Mouse (Mus musculus) limb, embryonic 11.5 days (tissue): ENCODE measurements around the gene Clic3. TPM values are rescaled to one million over a fixed set of nuclear protein-coding genes. Genes with fewer than 3 reads are reported as not detected.

ENCODE experiments used
- ATAC-seq: fragments of 200-750 bp; cut with Nextera tagmentation; 2 replicates; pipeline ENCODE4 v1.8.0; 2017; ENCODE audit warnings: low read depth; ENCODE audit not compliant: insufficient number of reproducible peaks, low FRiP score, low TSS enrichment
- DNase-seq: peaks from one replicate; pipeline ENCODE4 v3.0.0-alpha.2; 2015; ENCODE audit warnings: low spot score
- H3K27ac ChIP-seq: fragments of 300-500 bp; sonication (generic); replicated peaks from 2 replicates; pipeline ENCODE4 v1.5.1; 2014; ENCODE audit warnings: low read depth, mild to moderate bottlenecking, low read length
- H3K27me3 ChIP-seq: fragments of 300-500 bp; sonication (generic); 2 replicates; pipeline ENCODE4 v1.6.1; 2014; ENCODE audit warnings: mild to moderate bottlenecking, low read length, mixed read lengths; ENCODE audit not compliant: control insufficient read depth, insufficient read depth
- H3K36me3 ChIP-seq: fragments of 300-500 bp; sonication (generic); 2 replicates; pipeline ENCODE4 v1.6.1; 2014; ENCODE audit warnings: mild to moderate bottlenecking, low read length, moderate library complexity, mixed read lengths; ENCODE audit not compliant: control insufficient read depth, insufficient read depth
- H3K4me1 ChIP-seq: fragments of 300-500 bp; sonication (generic); 2 replicates; pipeline ENCODE4 v1.6.1; 2014; ENCODE audit warnings: low read length, mixed read lengths; ENCODE audit not compliant: control insufficient read depth, insufficient read depth
- H3K4me2 ChIP-seq: fragments of 300-500 bp; sonication (generic); 2 replicates; pipeline ENCODE4 v1.6.1; 2014; ENCODE audit warnings: low read depth, mild to moderate bottlenecking, moderate library complexity; ENCODE audit not compliant: severe bottlenecking
- H3K4me3 ChIP-seq: fragments of 300-500 bp; sonication (generic); 2 replicates; pipeline ENCODE4 v1.5.1; 2014; ENCODE audit warnings: low read depth, low read length
- H3K9ac ChIP-seq: fragments of 300-500 bp; sonication (generic); 2 replicates; pipeline ENCODE4 v1.6.1; 2014; ENCODE audit warnings: mild to moderate bottlenecking, low read length
- H3K9me3 ChIP-seq: fragments of 300-500 bp; sonication (generic); 2 replicates; pipeline ENCODE4 v1.6.1; 2016; ENCODE audit warnings: low read length; ENCODE audit not compliant: control insufficient read depth
- WGBS: fragments of 180-500 bp; shearing (Covaris S2); extraction: QIAGEN DNeasy Blood & Tissue Kit; methylation state at CpG from one replicate; pipeline ENCODE4 v1.1.7; 2014; 5-methylcytosine and 5-hydroxymethylcytosine counted together
- microRNA-seq: library from miRNA; unstranded; fragments of <30 nt; microRNA quantifications from one replicate; pipeline ENCODE4, GENCODE M21; 2016
- polyA plus RNA-seq: library from polyadenylated mRNA; unstranded; fragments of >200 nt; fragmentation: Nextera tagmentation; extraction: Ambion mirVana; gene quantifications from 2 replicates; pipeline ENCODE4 v1.2.1, GENCODE M21; 2014

Clic3 gene
- polyA plus RNA-seq, 1 experiment from 2014 or later: not detected

- Histone ChIP-seq H3K4me1 (peaks cover 7% of the 10 kb centered on the region), H3K4me2 (no peak overlapping the region), H3K9ac (no peak overlapping the region), H3K36me3 (peaks cover 9% of the 10 kb centered on the region; the same call in 1 of the 2 replicates), H3K9me3 (no peaks in the 10 kb centered on the region), H3K4me3 (no peak overlapping the region), H3K27ac (no peak overlapping the region), H3K27me3 (no peaks in the 10 kb centered on the region)
- DNase-seq (no peak), ATAC-seq (no peak)
- 94% methylated on average over 4 of the region's 4 CpGs for WGBS
Measured at GRCm38 (mm10) chr2:25505860-25506259, 49.2 kb downstream of the Clic3 start.

- Histone ChIP-seq H3K9me3 (no peaks in the 10 kb centered on the region), H3K4me1 (no peaks in the 10 kb centered on the region), H3K27ac (no peak overlapping the region), H3K4me3 (no peak overlapping the region), H3K4me2 (no peak overlapping the region), H3K27me3 (no peaks in the 10 kb centered on the region), H3K36me3 (peaks cover 9% of the 10 kb centered on the region; the same call in 1 of the 2 replicates), H3K9ac (no peak overlapping the region)
- WGBS: 27% methylated on average over 5 of the region's 5 CpGs
- DNase-seq (no peak), ATAC-seq (no peak)
Measured at GRCm38 (mm10) chr2:25506964-25507363, 50.3 kb downstream of the Clic3 start.

Small RNA genes lying within 50 kb of the gene (microRNA-seq; reads per million reads assigned to microRNA genes)
- not detected for gene Mir3087

Other genes starting within 250 kb of the Clic3 start
- 103 and 106 TPM in 2 replicates for gene Nelfb, start 245.3 kb upstream of the Clic3 start, polyA plus RNA-seq
- gene Stpg3, start 242.2 kb upstream of the Clic3 start, polyA plus RNA-seq: 0.19 TPM in 1 of 2 replicates, not detected in the other
- not detected in 2 replicates for gene Fam166a, start 238.1 kb upstream of the Clic3 start, polyA plus RNA-seq
- gene Tubb4b, start 232.1 kb upstream of the Clic3 start, polyA plus RNA-seq: 526 and 567 TPM in 2 replicates
- not detected in 2 replicates for gene Slc34a3, start 222.5 kb upstream of the Clic3 start, polyA plus RNA-seq
- not detected in 2 replicates for gene Rnf224, start 220.1 kb upstream of the Clic3 start, polyA plus RNA-seq
- 6.5 and 8.8 TPM in 2 replicates for gene Rnf208, start 214.6 kb upstream of the Clic3 start, polyA plus RNA-seq
- not detected in 2 replicates for gene Cysrt1, start 214.4 kb upstream of the Clic3 start, polyA plus RNA-seq
- gene AL732309.1, start 210.0 kb upstream of the Clic3 start, polyA plus RNA-seq: 4.0 and 6.6 TPM in 2 replicates
- gene Tmem203, start 201.4 kb upstream of the Clic3 start, polyA plus RNA-seq: 11.1 and 14.6 TPM in 2 replicates
- gene Tprn, start 194.2 kb upstream of the Clic3 start, polyA plus RNA-seq: 5.6 and 5.7 TPM in 2 replicates
- 237 and 242 TPM in 2 replicates for gene Ssna1, start 184.4 kb upstream of the Clic3 start, polyA plus RNA-seq
- 118 and 120 TPM in 2 replicates for gene Anapc2, start 184.4 kb upstream of the Clic3 start, polyA plus RNA-seq
- not detected in 2 replicates for gene Tmem210, start 168.7 kb upstream of the Clic3 start, polyA plus RNA-seq
- not detected in 2 replicates for gene Lrrc26, start 166.9 kb upstream of the Clic3 start, polyA plus RNA-seq
- gene Grin1, start 137.7 kb upstream of the Clic3 start, polyA plus RNA-seq: 0.60 and 1.4 TPM in 2 replicates
- gene Man1b1, start 124.5 kb upstream of the Clic3 start, polyA plus RNA-seq: 81.9 and 97.6 TPM in 2 replicates
- 16.6 and 18.8 TPM in 2 replicates for gene Dpp7, start 100.5 kb upstream of the Clic3 start, polyA plus RNA-seq
- gene Uap1l1, start 91.2 kb upstream of the Clic3 start, polyA plus RNA-seq: 8.9 and 9.1 TPM in 2 replicates
- 63.0 and 69.4 TPM in 2 replicates for gene Sapcd2, start 84.5 kb upstream of the Clic3 start, polyA plus RNA-seq
- gene Entpd2, start 61.0 kb upstream of the Clic3 start, polyA plus RNA-seq: not detected in 2 replicates
- 6.1 and 6.8 TPM in 2 replicates for gene Npdc1, start 57.5 kb upstream of the Clic3 start, polyA plus RNA-seq
- gene Fut7, start 33.6 kb upstream of the Clic3 start, polyA plus RNA-seq: not detected in 2 replicates
- gene Abca2, start 28.1 kb upstream of the Clic3 start, polyA plus RNA-seq: 3.1 and 3.8 TPM in 2 replicates
- gene Paxx, start 4.3 kb downstream of the Clic3 start, polyA plus RNA-seq: 15.0 and 18.1 TPM in 2 replicates
- not detected in 2 replicates for gene Ptgds, start 13.2 kb downstream of the Clic3 start, polyA plus RNA-seq
- gene Lcn12, start 37.1 kb downstream of the Clic3 start, polyA plus RNA-seq: not detected in 2 replicates
- gene Fbxw5, start 43.9 kb downstream of the Clic3 start, polyA plus RNA-seq: 68.0 and 72.3 TPM in 2 replicates
- gene C8g, start 44.9 kb downstream of the Clic3 start, polyA plus RNA-seq: 5.6 and 5.8 TPM in 2 replicates
- gene Traf2, start 90.1 kb downstream of the Clic3 start, polyA plus RNA-seq: 40.0 and 40.6 TPM in 2 replicates
- 324 and 330 TPM in 2 replicates for gene Edf1, start 101.0 kb downstream of the Clic3 start, polyA plus RNA-seq
- 3.1 and 7.0 TPM in 2 replicates for gene Mamdc4, start 118.0 kb downstream of the Clic3 start, polyA plus RNA-seq
- 161 and 162 TPM in 2 replicates for gene Phpt1, start 118.4 kb downstream of the Clic3 start, polyA plus RNA-seq
- gene Ajm1, start 124.9 kb downstream of the Clic3 start, polyA plus RNA-seq: 0.04 TPM in 1 of 2 replicates, not detected in the other
- 59.3 and 65.6 TPM in 2 replicates for gene Rabl6, start 151.7 kb downstream of the Clic3 start, polyA plus RNA-seq
- 0.15 and 0.16 TPM in 2 replicates for gene Ccdc183, start 160.8 kb downstream of the Clic3 start, polyA plus RNA-seq
- 18.7 and 20.7 TPM in 2 replicates for gene Tmem141, start 165.2 kb downstream of the Clic3 start, polyA plus RNA-seq
- 0.35 and 0.54 TPM in 2 replicates for gene Fcna, start 171.2 kb downstream of the Clic3 start, polyA plus RNA-seq
- gene Lcn8, start 196.3 kb downstream of the Clic3 start, polyA plus RNA-seq: not detected in 2 replicates
- not detected in 2 replicates for gene Lcn5, start 201.1 kb downstream of the Clic3 start, polyA plus RNA-seq
- gene Lcn6, start 219.9 kb downstream of the Clic3 start, polyA plus RNA-seq: not detected in 2 replicates
- not detected in 2 replicates for gene Lcn10, start 225.9 kb downstream of the Clic3 start, polyA plus RNA-seq
- gene Obp2a, start 243.2 kb downstream of the Clic3 start, polyA plus RNA-seq: not detected in 2 replicates
- gene Bmyc, start 249.9 kb downstream of the Clic3 start, polyA plus RNA-seq: 73.9 and 79.2 TPM in 2 replicates